Mouse (Mus musculus): ENCODE measurements around the gene Noa1.

DNA sequence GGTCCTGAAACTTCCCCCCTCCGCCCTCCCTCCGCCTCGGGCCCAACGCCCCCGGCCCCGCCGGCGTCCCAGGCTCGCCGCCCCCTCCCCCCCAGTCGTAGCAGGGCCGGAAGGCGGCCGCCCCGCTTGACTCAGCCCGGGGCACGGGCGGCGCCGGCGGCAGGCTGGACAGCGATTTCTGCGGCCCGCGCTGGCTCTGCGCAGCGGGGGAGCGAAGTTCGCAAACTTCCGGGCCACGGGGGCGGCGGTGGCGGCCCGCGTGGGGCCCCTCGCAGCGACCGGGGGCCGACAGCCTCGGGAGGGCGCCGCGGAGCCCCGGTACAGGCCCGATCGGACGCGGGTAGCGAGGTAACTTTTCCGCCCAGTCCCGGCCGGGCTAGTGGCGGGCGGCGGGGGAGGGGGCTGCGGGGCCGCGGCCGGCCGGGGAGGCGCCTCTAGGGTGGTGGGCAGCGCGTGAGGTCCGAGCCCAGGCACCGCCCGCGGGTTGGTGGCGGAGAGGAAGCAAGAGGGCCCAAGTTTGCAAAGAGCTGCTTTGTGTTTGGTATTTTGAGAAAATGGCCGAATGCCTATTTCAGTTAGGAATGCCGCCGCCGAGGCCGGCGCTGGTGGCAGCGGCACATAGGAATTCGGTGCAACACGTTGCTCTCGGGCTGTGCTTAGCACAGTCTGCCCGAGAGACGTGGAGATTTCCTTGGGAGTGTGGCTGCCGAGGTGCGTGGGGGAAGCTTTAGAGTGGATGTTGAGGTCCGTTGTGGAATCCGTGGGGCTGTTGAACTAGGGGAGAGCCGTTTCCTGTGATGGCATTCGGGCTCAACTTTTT lies 43.6 kb downstream of the Noa1 start:
- no peak for TF ChIP-seq CTCF (IDR thresholded peaks at IDR 0.05)
- no peak for TF ChIP-seq EP300 (IDR thresholded peaks at IDR 0.05)

Measured in lung, postnatal 0 days (tissue).